Mouse (Mus musculus) erythroblast, embryonic 14.5 days (primary cell): ENCODE data around the gene Tmem176b.

Experiments used
- GATA1 ChIP-seq: IDR thresholded peaks from 2 replicates; pipeline ENCODE4 v1.6.1; 2012; ENCODE audit warnings: low read length, inconsistent platforms, mixed read lengths
- TAL1 ChIP-seq: IDR thresholded peaks from 3 replicates; pipeline ENCODE4 v1.6.1; 2012; ENCODE audit warnings: low read length, inconsistent platforms, mixed read lengths

- no peak for TF ChIP-seq GATA1
- TF ChIP-seq TAL1: no peak
These were observed 21.5 kb upstream of the Tmem176b start for GRCm38 (mm10) chr6:48862816-48863215.
